Mouse (Mus musculus): ENCODE data around the gene Rab21. TPM values are rescaled to one million over a fixed set of nuclear protein-coding genes. Genes with fewer than 3 reads are reported as not detected.

The Rab21 gene
- total RNA-seq (2021) = 55.3 and 65.2 TPM in 2 replicates
- long read RNA-seq, full-length matches to known transcripts = 105 of 118 reads
- long read RNA-seq, partial matches to known transcripts = 6 of 118 reads
- long read RNA-seq, other reads (novel, unspliced or antisense) = 7 of 118 reads

- peak; percentile 100 for DNase-seq
Measured at GRCm38 (mm10) chr10:115315473-115316171, at the start of gene Rab21. Gene Rab21, minus strand, starts transcription at chr10:115315594.

- DNase-seq = no peak
Measured at GRCm38 (mm10) chr10:115363151-115363550, 47.8 kb upstream of the Rab21 start.

- DNase-seq = no peak
Measured at GRCm38 (mm10) chr10:115362623-115362964, 47.2 kb upstream of the Rab21 start.

GRCm38 (mm10) chr10:115361840-115362622, 46.6 kb upstream of the Rab21 start, which contains the start of gene Tmem19:
Gene Tmem19, minus strand, starts transcription at chr10:115362501.
- DNase-seq = peak; percentile 98

- DNase-seq = no peak
Measured at GRCm38 (mm10) chr10:115359066-115359465, 43.7 kb upstream of the Rab21 start.

GRCm38 (mm10) chr10:115358216-115358919, 43.0 kb upstream of the Rab21 start:
- no peak for DNase-seq

- no peak for DNase-seq
Measured at GRCm38 (mm10) chr10:115356106-115356505, 40.7 kb upstream of the Rab21 start.

GRCm38 (mm10) chr10:115355016-115355415, 39.6 kb upstream of the Rab21 start:
- DNase-seq = no peak

- DNase-seq = no peak
Measured at GRCm38 (mm10) chr10:115354553-115354952, 39.2 kb upstream of the Rab21 start.

- no peak for DNase-seq
Measured at GRCm38 (mm10) chr10:115350810-115351397, 35.5 kb upstream of the Rab21 start.

- DNase-seq = no peak
Measured at GRCm38 (mm10) chr10:115349509-115349908, 34.1 kb upstream of the Rab21 start.

GRCm38 (mm10) chr10:115349029-115349428, 33.6 kb upstream of the Rab21 start:
- DNase-seq = no peak

GRCm38 (mm10) chr10:115348131-115348530, 32.7 kb upstream of the Rab21 start:
- no peak for DNase-seq

GRCm38 (mm10) chr10:115346444-115346843, 31.1 kb upstream of the Rab21 start:
- DNase-seq = no peak

GRCm38 (mm10) chr10:115342771-115343425, 27.5 kb upstream of the Rab21 start:
- no peak for DNase-seq

- DNase-seq = no peak
Measured at GRCm38 (mm10) chr10:115339820-115340328, 24.5 kb upstream of the Rab21 start.

GRCm38 (mm10) chr10:115336901-115337300, 21.5 kb upstream of the Rab21 start:
- DNase-seq = no peak

GRCm38 (mm10) chr10:115333528-115333927, 18.1 kb upstream of the Rab21 start:
- DNase-seq = no peak

GRCm38 (mm10) chr10:115332997-115333396, 17.6 kb upstream of the Rab21 start:
- no peak for DNase-seq

- no peak for DNase-seq
Measured at GRCm38 (mm10) chr10:115332420-115332952, 17.1 kb upstream of the Rab21 start.

GRCm38 (mm10) chr10:115329010-115329530, 13.7 kb upstream of the Rab21 start:
- no peak for DNase-seq

All from adrenal gland, postnatal 25 days (tissue).